Comparison of ENCODE assay signal across 24 mouse cellular contexts in the genomic region with DNA sequence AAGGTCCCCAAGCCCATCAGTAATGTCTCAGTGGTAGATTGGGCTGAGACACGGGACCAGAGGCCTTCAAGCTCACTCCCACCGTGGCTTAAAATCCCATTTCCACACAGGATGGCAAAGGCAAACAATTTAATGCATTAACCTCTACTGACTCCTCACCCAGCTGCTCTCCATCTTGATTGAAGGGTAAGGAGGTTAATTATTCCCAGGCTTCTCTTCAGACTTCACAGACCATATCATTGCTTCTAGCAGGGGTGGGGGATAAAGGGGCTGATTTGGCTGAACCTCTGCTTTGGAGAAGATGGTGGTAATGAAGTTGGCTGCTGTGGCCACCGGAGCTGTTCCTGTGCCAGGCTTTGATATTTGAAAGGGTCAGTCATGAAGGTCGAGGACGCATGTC.
"Had no signal": no experiment of that assay in that cellular context is flagged by ENCODE, and none has a peak within 500 bp of the region (broad histone marks: within the 10 kb centered on the region; RNA-seq: fewer than 3 reads in every experiment).

No protein-coding gene starts in this region.

- H3K36me3 ChIP-seq: limb, embryonic 10.5 days; limb, embryonic 13.5 days; liver, embryonic 12.5 days; liver, embryonic 15.5 days; lung, embryonic 15.5 days; midbrain, embryonic 10.5 days; neural tube, embryonic 13.5 days had no signal

- DNase-seq: kidney, adult 11 months; kidney, adult 8-10 months; kidney, postnatal 36 days; layer of hippocampus, adult 9-11 months; liver; lung, adult 18-20 months; lung, postnatal 10 days; lung, postnatal 36 days; midbrain, embryonic 14.5 days; right cerebral cortex, postnatal 14 days; right cerebral cortex, postnatal 4 days; thymus, adult 2 months; thymus, postnatal 14 days; thymus, postnatal 4 days had no signal

- ATAC-seq: liver, embryonic 12.5 days had no signal

- H3K4me1 ChIP-seq: liver, embryonic 12.5 days; liver, embryonic 15.5 days; lung, embryonic 15.5 days; megakaryocyte, embryonic 14.5 days; midbrain, embryonic 10.5 days had no signal

- H3K4me2 ChIP-seq: limb, embryonic 13.5 days; liver, embryonic 12.5 days; liver, embryonic 15.5 days; lung, embryonic 15.5 days; neural tube, embryonic 13.5 days had no signal

- H3K27ac ChIP-seq: kidney, postnatal 0 days; limb, embryonic 10.5 days; limb, embryonic 13.5 days; liver, embryonic 12.5 days; liver, embryonic 15.5 days; lung, embryonic 15.5 days; midbrain, embryonic 10.5 days; neural tube, embryonic 13.5 days; stomach, postnatal 0 days had no signal

- H3K27me3 ChIP-seq: liver, embryonic 12.5 days; liver, embryonic 15.5 days; lung, embryonic 15.5 days; megakaryocyte, embryonic 14.5 days; neural tube, embryonic 13.5 days had no signal

- H3K9ac ChIP-seq: limb, embryonic 13.5 days; liver, embryonic 12.5 days; liver, embryonic 15.5 days; lung, embryonic 15.5 days; neural tube, embryonic 13.5 days had no signal

- H3K4me3 ChIP-seq: limb, embryonic 10.5 days; limb, embryonic 13.5 days; liver, embryonic 12.5 days; liver, embryonic 15.5 days; lung, embryonic 15.5 days; megakaryocyte, embryonic 14.5 days; midbrain, embryonic 10.5 days; neural tube, embryonic 13.5 days had no signal

- H3K9me3 ChIP-seq: limb, embryonic 10.5 days; limb, embryonic 13.5 days; liver, embryonic 12.5 days; liver, embryonic 15.5 days; lung, embryonic 15.5 days; midbrain, embryonic 10.5 days; neural tube, embryonic 13.5 days had no signal
